Mouse (Mus musculus): Measurements from ENCODE around the gene Cib4.

Gene Cib4

DNA sequence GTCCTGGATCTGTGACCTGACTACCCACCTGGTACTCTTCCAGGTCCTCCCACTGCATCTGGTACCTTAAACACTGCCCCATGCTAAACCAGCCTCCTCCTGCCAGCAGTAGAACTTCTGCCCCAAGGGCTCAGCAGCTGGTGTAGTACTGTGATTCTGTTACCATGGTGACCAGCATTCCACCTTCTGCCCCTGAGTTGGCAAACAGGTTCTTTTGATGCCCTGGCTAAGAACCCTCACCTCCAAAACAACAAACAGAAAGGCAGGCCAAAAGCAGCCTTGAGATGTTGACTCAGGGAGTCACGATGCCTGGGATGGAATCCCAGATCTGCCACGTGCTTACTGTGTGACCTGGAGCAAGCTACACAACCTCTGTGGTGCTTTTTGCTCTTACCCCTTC is at the start of gene Cib4:
TSS of gene Cib4 (minus strand) at position 139 of the 400 bp plus-strand sequence.
- no peak for DNase-seq (ENCODE audit: extremely low spot score, low read depth, low spot score)

DNA sequence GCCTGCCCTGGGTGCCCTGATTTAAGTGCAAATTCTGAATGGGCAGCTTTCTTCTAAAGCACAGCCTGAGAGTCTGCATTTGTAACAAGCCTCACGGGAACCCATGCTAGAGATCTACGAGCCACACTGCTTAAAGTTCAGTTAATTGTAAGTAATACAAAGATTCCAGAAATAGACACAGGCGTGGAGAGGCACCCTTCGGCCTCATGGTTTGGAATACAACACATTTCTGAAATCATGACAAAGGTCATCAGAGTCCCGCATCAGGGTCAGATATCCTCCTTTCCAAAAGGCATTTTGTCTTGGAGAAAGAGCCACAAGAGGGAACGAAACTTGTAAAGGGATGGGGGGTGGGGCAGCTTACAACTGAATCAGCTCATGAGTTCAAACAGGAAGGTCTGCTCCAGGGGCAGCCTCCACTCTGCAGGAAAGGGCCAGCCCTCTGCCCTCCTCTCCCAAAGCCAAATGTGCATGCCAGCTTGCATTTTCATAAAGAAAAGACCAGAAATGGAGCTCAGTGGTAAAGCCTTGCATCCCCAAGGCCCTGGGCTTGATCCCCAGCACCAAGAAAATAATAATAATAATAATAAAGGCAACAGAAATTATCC is 49.4 kb upstream of the Cib4 start:
- no peak for DNase-seq (ENCODE audit: extremely low spot score, low read depth, low spot score)

GRCm38 (mm10) chr5:30593811-30594504 is 48.3 kb upstream of the Cib4 start:
- no peak for DNase-seq (ENCODE audit: extremely low spot score, low read depth, low spot score)

DNA sequence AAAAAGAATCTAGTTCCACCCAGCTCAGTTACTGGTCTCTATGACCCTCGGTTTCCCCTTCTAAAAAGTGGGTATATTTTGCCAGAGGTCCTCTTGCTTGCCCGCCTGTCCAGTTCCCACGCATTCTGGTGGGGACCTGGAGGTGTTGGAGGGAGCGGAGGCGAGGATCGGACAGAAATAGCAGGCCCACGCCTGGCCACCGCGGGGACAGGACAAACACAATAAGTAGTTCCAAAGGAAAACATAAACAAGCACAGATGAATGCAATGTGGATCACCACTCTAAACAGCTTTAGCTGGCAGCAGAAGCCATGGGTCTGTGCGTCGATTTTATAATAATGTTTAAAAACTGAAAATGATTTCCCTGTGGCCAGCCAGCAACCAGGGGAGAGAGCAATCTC is 47.7 kb upstream of the Cib4 start:
- no peak for DNase-seq (ENCODE audit: extremely low spot score, low read depth, low spot score)

GRCm38 (mm10) chr5:30592279-30592980 is 46.8 kb upstream of the Cib4 start:
- no peak for DNase-seq (ENCODE audit: extremely low spot score, low read depth, low spot score)

DNA sequence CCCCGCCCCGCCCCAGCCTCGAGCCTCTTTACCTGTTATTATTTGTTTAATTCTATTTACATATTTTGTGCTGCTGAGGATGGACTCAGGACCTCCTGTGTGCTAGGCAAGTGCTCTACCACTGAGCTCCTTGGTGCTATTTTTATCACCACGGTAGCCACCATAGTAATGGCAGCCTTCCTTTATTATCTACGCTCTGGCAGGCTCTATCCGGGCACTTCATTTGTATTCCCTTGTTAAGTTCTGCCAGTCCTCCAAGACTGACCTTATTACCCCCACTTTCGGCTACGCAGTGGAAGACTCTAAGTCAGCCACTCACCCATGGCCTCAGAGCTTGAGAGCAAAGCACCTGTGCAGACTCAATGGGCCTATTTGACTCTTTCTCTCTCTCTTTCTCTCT is 46.1 kb upstream of the Cib4 start:
- no peak for DNase-seq (ENCODE audit: extremely low spot score, low read depth, low spot score)

GRCm38 (mm10) chr5:30591205-30591731 is 45.6 kb upstream of the Cib4 start:
- no peak for DNase-seq (ENCODE audit: extremely low spot score, low read depth, low spot score)

- DNase-seq (ENCODE audit: extremely low spot score, low read depth, low spot score), result no peak
Measured at GRCm38 (mm10) chr5:30590231-30590630, 44.6 kb upstream of the Cib4 start.

DNA sequence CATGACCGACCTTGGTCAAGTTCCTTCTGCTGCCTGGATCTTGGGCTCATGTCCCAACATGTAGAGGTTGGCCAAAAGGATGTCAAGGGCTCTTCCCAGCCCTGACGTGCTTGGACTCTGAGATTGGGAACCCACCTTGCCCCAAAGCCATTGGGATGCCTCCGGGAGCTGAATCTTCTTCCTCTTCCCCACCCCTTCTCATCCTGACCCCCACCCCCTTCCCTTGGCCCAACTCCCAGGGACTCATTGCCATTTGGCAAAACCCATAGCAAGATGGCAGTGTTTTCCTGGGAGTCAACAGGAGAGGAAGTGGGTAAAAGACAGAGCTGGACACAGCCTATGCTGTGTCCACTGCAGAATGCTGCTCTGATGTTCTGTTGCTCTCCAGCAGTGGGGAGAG is 43.9 kb upstream of the Cib4 start:
- DNase-seq (ENCODE audit: extremely low spot score, low read depth, low spot score), result no peak

- DNase-seq (ENCODE audit: extremely low spot score, low read depth, low spot score), result no peak
Measured at GRCm38 (mm10) chr5:30589069-30589468, 43.4 kb upstream of the Cib4 start.

DNA sequence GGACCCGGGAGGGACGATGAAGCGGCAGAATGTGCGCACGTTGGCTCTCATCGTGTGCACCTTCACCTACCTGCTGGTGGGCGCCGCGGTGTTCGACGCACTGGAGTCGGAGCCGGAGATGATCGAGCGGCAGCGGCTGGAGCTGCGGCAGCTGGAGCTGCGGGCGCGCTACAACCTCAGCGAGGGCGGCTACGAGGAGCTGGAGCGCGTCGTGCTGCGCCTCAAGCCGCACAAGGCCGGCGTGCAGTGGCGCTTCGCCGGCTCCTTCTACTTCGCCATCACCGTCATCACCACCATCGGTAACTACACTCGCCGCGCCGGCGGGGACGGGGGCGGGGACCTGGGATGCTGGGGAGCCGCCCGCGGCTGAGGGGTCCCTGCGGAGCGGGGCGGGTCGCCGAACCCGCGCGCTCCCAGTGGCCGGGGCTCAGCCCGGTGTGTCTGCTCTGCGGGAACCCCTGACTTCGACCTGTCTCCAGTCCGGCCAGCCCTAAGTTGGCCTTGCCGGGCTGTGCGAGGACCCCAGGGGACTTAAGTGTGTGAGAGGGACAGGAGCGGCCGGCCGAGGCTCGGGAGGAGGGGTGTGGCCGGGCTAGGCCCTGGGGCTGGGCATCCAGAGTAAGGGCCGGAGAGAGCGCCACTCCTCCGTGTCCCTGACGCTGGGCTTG is 42.8 kb upstream of the Cib4 start:
- no peak for DNase-seq (ENCODE audit: extremely low spot score, low read depth, low spot score)

DNA sequence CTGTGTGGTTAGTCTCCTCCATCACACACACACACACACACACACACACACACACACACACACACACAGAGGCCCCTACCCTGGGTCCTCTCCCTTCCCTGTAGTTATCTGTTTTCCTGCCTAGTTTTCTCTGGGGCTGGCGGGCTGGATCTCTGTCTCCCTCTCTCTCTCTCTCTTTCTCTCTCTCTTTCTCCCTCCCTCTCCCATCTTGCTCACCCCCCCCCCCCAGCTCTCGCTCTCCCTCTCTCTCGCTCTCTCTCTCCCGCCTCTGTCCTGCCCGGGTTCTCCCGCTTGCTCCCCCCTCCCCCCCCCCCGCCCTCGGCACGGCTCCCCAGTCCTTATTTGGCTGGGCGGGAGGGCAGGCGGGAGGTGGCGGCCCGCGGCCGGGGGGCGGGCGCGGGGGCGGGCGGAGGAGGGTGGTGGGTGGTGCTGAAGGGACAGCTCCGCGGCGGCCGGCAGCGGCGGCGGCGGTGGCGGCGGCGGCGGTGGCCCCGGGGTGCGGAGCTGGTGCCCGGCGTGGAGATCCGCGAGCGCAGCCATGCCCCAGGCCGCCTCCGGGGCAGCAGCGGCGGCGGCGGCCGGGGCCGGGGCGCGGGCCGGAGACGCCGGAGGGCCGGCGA is 42.2 kb upstream of the Cib4 start, which contains the start of gene Kcnk3:
TSS of gene Kcnk3 (plus strand) at position 490 of the 620 bp plus-strand sequence.
- DNase-seq (ENCODE audit: extremely low spot score, low read depth, low spot score), result no peak

GRCm38 (mm10) chr5:30587101-30587500 is 41.5 kb upstream of the Cib4 start:
- DNase-seq (ENCODE audit: extremely low spot score, low read depth, low spot score), result no peak

DNA sequence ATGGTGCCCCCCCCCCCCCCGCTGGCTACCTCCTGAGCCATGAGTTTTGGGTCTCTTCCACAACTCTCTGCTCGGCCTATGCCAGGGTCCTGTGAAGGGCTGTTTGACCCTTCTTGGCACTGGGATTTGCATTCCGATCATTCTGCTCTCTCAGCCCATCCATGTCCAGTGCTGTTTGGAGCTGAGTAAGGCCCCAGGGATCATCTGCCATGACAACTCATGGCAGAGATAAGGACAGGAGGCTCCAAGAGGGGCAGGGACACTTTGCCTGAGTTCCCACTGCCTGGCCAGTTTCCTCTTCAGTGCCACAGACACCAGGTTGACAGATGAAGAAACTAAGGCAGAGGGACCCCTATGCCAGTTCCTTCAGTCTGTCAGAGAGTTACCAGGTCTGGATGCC is 41.0 kb upstream of the Cib4 start:
- no peak for DNase-seq (ENCODE audit: extremely low spot score, low read depth, low spot score)

- no peak for DNase-seq (ENCODE audit: extremely low spot score, low read depth, low spot score)
Measured at GRCm38 (mm10) chr5:30582017-30582416, 36.4 kb upstream of the Cib4 start.

GRCm38 (mm10) chr5:30580725-30581124 is 35.1 kb upstream of the Cib4 start:
- DNase-seq (ENCODE audit: extremely low spot score, low read depth, low spot score), result no peak

DNA sequence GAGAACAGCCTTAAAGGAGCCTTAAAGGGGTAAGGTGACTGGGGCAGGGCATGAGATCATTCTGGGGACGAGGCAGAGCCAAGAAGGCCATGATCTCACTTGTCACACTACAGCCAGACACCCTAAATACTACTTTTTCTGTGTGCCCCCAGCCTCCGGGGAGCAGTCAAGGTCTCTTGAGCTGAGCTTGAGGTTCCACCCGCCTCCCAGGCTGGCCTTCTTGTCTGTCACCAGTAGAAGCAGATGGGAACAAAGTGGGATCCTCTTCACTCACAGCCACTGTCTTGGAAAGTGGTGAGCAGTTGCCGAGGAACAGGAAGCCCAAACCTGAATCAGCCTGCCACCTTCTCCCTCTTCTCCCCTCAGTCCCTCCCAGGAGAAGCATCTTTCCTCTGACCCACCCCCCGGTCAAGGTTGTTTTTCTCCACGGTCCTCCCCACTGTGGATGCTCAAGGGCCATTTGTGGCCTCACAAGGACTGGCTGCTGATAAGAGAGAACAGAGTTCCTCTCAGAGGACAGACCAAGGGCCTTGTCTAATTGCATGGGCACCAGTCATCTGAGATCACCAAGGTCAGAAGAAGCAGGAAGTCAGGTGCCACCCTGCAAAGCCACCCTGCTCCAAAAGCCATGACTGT is 32.9 kb upstream of the Cib4 start:
- DNase-seq (ENCODE audit: extremely low spot score, low read depth, low spot score), result no peak

DNA sequence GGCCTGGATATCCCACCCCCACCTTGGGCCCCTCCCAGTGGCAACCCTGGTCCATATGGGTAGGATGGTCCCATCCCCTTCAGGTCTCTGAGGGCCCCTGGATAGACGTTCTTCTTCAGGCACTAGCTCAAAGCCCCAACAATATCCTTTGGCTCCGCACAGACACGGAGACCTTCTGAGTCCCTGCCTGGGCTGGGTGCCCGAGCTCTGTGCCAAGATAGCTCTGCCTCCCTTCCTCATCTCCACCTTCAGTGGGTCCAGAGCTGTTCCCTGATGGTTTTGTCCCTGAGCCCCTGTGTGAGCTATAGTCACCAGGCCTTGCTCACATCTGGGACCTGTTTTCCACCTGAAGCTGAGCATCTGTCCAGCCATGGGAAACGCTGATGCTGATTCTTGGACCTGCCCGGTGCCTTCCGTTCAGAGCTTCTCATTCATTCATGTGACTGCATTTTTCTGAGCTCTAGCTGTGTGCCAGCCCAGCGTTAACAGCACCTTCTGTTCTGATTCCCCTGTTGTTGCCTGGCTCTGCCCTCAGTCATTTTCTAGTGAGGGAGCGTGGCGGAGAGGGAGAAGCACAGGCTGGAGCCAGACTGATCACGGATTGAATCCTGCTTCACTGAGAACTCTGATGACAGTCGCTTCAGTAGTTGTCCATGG is 32.1 kb upstream of the Cib4 start:
- no peak for DNase-seq (ENCODE audit: extremely low spot score, low read depth, low spot score)

- no peak for DNase-seq (ENCODE audit: extremely low spot score, low read depth, low spot score)
Measured at GRCm38 (mm10) chr5:30577251-30577650, 31.6 kb upstream of the Cib4 start.

DNA sequence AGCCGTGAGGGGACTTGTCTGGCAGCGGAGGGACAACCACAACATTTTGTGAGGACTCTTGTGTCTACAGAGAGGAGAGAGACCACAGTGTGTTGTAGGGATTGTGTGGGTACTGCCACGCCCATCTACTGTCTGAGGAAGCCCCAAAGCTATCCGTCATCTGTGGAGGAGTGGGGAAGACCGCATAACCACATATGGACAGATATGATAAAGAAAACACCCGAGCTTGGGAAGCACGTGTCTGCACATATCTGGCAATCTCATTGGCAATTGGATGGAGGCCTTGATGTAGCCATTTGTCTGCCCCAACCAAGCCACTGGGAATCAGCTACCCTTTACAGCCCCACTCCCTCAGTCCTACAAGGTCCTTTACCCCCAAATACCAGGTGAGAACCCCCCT is 30.6 kb upstream of the Cib4 start:
- DNase-seq (ENCODE audit: extremely low spot score, low read depth, low spot score), result no peak

Data from hindlimb bud, embryonic 11.5 days (tissue).